Mouse (Mus musculus): ENCODE measurements around the gene Mad1l1. TPM values are rescaled to one million over a fixed set of nuclear protein-coding genes. Genes with fewer than 3 reads are reported as not detected.

The Mad1l1 gene
- total and polyA plus RNA-seq, 3 experiments: 40.5 to 65.2 TPM; not detected in 1

GRCm38 (mm10) chr5:140276779-140277178, 44.6 kb downstream of the Mad1l1 start:
- H3K27me3 ChIP-seq (ENCODE audit: control insufficient read depth in 1 of 2, insufficient read depth in 2 of 2, low read length in 2 of 2): no peaks in the 10 kb centered on the region
- H3K27ac ChIP-seq (ENCODE audit: control insufficient read depth, low read depth, low read length): no peak overlapping the region
- TF ChIP-seq POLR2AphosphoS2 (IDR thresholded peaks at IDR 0.05; ENCODE audit: low read length) (no peak), ZC3H11A (IDR thresholded peaks at IDR 0.05; ENCODE audit: low read depth, low read length) (no peak), ZMIZ1 (IDR thresholded peaks at IDR 0.05; ENCODE audit: low read depth, low read length) (no peak), USF2 (IDR thresholded peaks at IDR 0.05; ENCODE audit: borderline replicate concordance in 1 of 2, insufficient read depth in 1 of 2, low read depth in 1 of 2, low read length in 2 of 2) (no peak), GATA1 (IDR thresholded peaks at IDR 0.05; ENCODE audit: low read depth, low read length) (no peak), CHD2 (IDR thresholded peaks at IDR 0.05; ENCODE audit: low read length) (no peak)
- H3K79me2 ChIP-seq (ENCODE audit: control insufficient read depth, insufficient read depth, low read length, poor library complexity): no peaks in the 10 kb centered on the region
- no peaks in the 10 kb centered on the region for H3K4me1 ChIP-seq (ENCODE audit: control insufficient read depth in 1 of 2, insufficient read depth in 2 of 2, low read length in 2 of 2)
- H3K9me3 ChIP-seq (replicated peaks; ENCODE audit: insufficient read depth, low read length): no peaks in the 10 kb centered on the region
- peaks cover 0 to 7% of the 10 kb centered on the region in 2 experiments; a peak in 1 of 4 replicates for H3K36me3 ChIP-seq (ENCODE audit: control insufficient read depth in 1 of 2, insufficient read depth in 2 of 2, low read length in 2 of 2)
- no peak overlapping the region for H3K9ac ChIP-seq (ENCODE audit: control insufficient read depth, low read depth, low read length, poor library complexity, severe bottlenecking)
- DNase-seq (ENCODE audit: low read depth, low spot score): no peak
- H3K4me3 ChIP-seq (ENCODE audit: control insufficient read depth in 1 of 2, insufficient read depth in 1 of 2, low read depth in 2 of 2, low read length in 2 of 2): no peak overlapping the region

GRCm38 (mm10) chr5:140270976-140271685, 50.2 kb downstream of the Mad1l1 start:
- no peaks in the 10 kb centered on the region; the same call in 1 of the 2 replicates for H3K79me2 ChIP-seq (ENCODE audit: control insufficient read depth, insufficient read depth, low read length, poor library complexity)
- H3K9me3 ChIP-seq (replicated peaks; ENCODE audit: insufficient read depth, low read length): no peaks in the 10 kb centered on the region
- no peak overlapping the region for H3K27ac ChIP-seq (ENCODE audit: control insufficient read depth, low read depth, low read length)
- H3K4me1 ChIP-seq (ENCODE audit: control insufficient read depth in 1 of 2, insufficient read depth in 2 of 2, low read length in 2 of 2): peaks cover 0 to 4% of the 10 kb centered on the region in 2 experiments; a peak in 1 of 4 replicates
- no peak for DNase-seq (ENCODE audit: low read depth, low spot score)
- H3K4me3 ChIP-seq (ENCODE audit: control insufficient read depth in 1 of 2, insufficient read depth in 1 of 2, low read depth in 2 of 2, low read length in 2 of 2): no peak overlapping the region
- peaks cover 0 to 8% of the 10 kb centered on the region in 2 experiments; a peak in 2 of 4 replicates for H3K36me3 ChIP-seq (ENCODE audit: control insufficient read depth in 1 of 2, insufficient read depth in 2 of 2, low read length in 2 of 2)
- no peaks in the 10 kb centered on the region for H3K27me3 ChIP-seq (ENCODE audit: control insufficient read depth in 1 of 2, insufficient read depth in 2 of 2, low read length in 2 of 2)
- TF ChIP-seq CHD2 (IDR thresholded peaks at IDR 0.05; ENCODE audit: low read length) (no peak), MEF2A (IDR thresholded peaks at IDR 0.05; ENCODE audit: extremely low read depth, insufficient replicate concordance, low read depth, low read length, poor library complexity, severe bottlenecking) (no peak), MAZ (IDR thresholded peaks at IDR 0.05; ENCODE audit: low read depth, low read length) (no peak), KAT2A (conservative IDR thresholded peaks at IDR 0.05; ENCODE audit: low read depth, low read length) (no peak), USF2 (IDR thresholded peaks at IDR 0.05; ENCODE audit: borderline replicate concordance in 1 of 2, insufficient read depth in 1 of 2, low read depth in 1 of 2, low read length in 2 of 2) (no peak), MXI1 (IDR thresholded peaks at IDR 0.05; ENCODE audit: low read depth, low read length) (no peak), TAL1 (IDR thresholded peaks at IDR 0.05; ENCODE audit: low read length) (no peak), POLR2AphosphoS2 (IDR thresholded peaks at IDR 0.05; ENCODE audit: low read length) (no peak), POLR2AphosphoS5 (IDR thresholded peaks at IDR 0.05; ENCODE audit: borderline replicate concordance, low read depth, low read length) (no peak), POLR2A (IDR thresholded peaks at IDR 0.05; ENCODE audit: control insufficient read depth in 1 of 2, insufficient read depth in 1 of 2, low read depth in 1 of 2, low read length in 2 of 2, poor library complexity in 1 of 2) (no peak), MYB (IDR thresholded peaks at IDR 0.05; ENCODE audit: low read depth, low read length) (no peak), ZMIZ1 (IDR thresholded peaks at IDR 0.05; ENCODE audit: low read depth, low read length) (no peak), ZNF384 (IDR thresholded peaks at IDR 0.05; ENCODE audit: low read depth, low read length) (no peak), RAD21 (IDR thresholded peaks at IDR 0.05; ENCODE audit: low read depth, low read length) (no peak), MAX (IDR thresholded peaks at IDR 0.05; ENCODE audit: low read length) (no peak)
- no peak overlapping the region for H3K9ac ChIP-seq (ENCODE audit: control insufficient read depth, low read depth, low read length, poor library complexity, severe bottlenecking)

Measured in MEL (cell line).